Mouse (Mus musculus) liver, embryonic 16.5 days (tissue): ENCODE measurements around the gene Il11. TPM values are rescaled to one million over a fixed set of nuclear protein-coding genes. Genes with fewer than 3 reads are reported as not detected.
A peak's percentile ranks its signal among the peaks of the same experiment; 100 is the strongest.

Source experiments
- ATAC-seq: fragments of 200-750 bp; cut with Nextera tagmentation; 2 replicates; pipeline ENCODE4 v1.8.0; 2017; ENCODE audit warnings: low read depth, mild to moderate bottlenecking, moderate number of reproducible peaks, moderate library complexity
- H3K27ac ChIP-seq: fragments of 300-500 bp; sonication (generic); 2 replicates; pipeline ENCODE4 v1.5.1; 2014; ENCODE audit warnings: mild to moderate bottlenecking, low read length
- H3K27me3 ChIP-seq: fragments of 300-500 bp; sonication (generic); 2 replicates; pipeline ENCODE4 v1.6.1; 2014; ENCODE audit warnings: low read depth, low read length, mixed read lengths; ENCODE audit not compliant: control insufficient read depth, insufficient read depth
- H3K36me3 ChIP-seq: fragments of 300-500 bp; sonication (generic); 2 replicates; pipeline ENCODE4 v1.6.1; 2014; ENCODE audit warnings: mild to moderate bottlenecking; ENCODE audit not compliant: control insufficient read depth, insufficient read depth
- H3K4me1 ChIP-seq: fragments of 300-500 bp; sonication (generic); 2 replicates; pipeline ENCODE4 v1.6.1; 2014; ENCODE audit warnings: low read depth, low read length, mixed read lengths; ENCODE audit not compliant: control insufficient read depth
- H3K4me2 ChIP-seq: fragments of 300-500 bp; sonication (generic); 2 replicates; pipeline ENCODE4 v1.6.1; 2014; ENCODE audit warnings: low read depth, low read length, mixed read lengths
- H3K4me3 ChIP-seq: fragments of 300-500 bp; sonication (generic); 2 replicates; pipeline ENCODE4 v1.5.1; 2014; ENCODE audit warnings: low read depth, mild to moderate bottlenecking, low read length
- H3K9ac ChIP-seq: fragments of 300-500 bp; sonication (generic); 2 replicates; pipeline ENCODE4 v1.6.1; 2014; ENCODE audit warnings: low read depth, low read length
- H3K9me3 ChIP-seq: fragments of 300-500 bp; sonication (generic); replicated peaks from 2 replicates; pipeline ENCODE4 v1.6.1; 2016; ENCODE audit warnings: low read length; ENCODE audit not compliant: control insufficient read depth
- WGBS: fragments of 180-500 bp; shearing (Covaris S2); extraction: QIAGEN DNeasy Blood & Tissue Kit; methylation state at CpG from one replicate; pipeline ENCODE4 v1.1.7; 2014; ENCODE audit not compliant: insufficient replicate concordance; 5-methylcytosine and 5-hydroxymethylcytosine counted together
- polyA plus RNA-seq: library from polyadenylated mRNA; unstranded; fragments of >200 nt; fragmentation: Nextera tagmentation; extraction: Ambion mirVana; gene quantifications from 2 replicates; pipeline ENCODE4 v1.2.1, GENCODE M21; 2015

The Il11 gene
- polyA plus RNA-seq, 1 experiment from 2014 or later = not detected

DNA sequence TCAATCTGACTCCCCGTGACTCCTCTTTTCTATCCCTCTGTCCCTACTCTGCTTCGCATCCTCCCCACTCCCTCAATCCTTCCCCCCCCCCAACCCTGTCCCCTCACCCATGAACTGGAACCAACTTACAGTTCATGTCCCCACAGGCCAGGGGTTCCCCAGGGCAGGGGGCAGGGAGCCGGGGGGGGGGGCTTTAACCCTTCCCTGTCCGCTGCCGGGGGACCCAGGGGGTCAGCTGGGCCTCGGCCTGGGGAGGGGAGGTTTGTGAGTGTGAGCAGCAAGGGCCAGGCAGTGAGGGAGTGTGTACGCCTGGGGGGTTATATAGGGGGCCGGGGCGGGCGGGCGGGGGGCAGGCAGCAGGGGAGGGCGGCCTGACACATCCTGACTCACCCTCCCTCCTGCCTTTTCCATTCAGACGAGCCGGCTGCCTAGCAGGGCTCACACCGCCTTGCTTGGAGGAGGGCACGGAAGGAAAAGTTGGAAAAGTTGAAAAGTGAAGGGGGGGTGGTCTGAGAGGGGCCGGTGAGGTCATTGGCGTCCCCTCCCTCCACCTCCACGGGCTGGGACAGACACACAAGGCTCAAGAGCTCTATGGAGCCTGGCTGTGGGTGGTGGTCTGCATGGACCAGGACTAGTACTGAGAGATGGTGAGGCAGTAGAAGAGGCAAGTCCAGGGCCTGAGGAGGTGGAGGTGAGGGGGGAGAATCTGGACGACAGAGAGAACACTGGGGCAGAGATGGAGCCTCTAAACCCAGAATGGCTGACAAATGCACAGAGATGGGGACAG is 4.6 kb downstream of the Il11 start:
- WGBS = 11% methylated on average over 20 of the region's 20 CpGs
- H3K4me1 ChIP-seq = peaks cover 4% of the 10 kb centered on the region
- no peak overlapping the region for H3K4me3 ChIP-seq
- H3K27ac ChIP-seq = no peak overlapping the region
- no peaks in the 10 kb centered on the region for H3K36me3 ChIP-seq
- H3K9me3 ChIP-seq = no peaks in the 10 kb centered on the region
- no peak overlapping the region for H3K4me2 ChIP-seq
- no peak overlapping the region for H3K9ac ChIP-seq
- H3K27me3 ChIP-seq = peaks cover 75% of the 10 kb centered on the region
- no peak for ATAC-seq

- WGBS = 1% methylated on average over 41 of the region's 56 CpGs
- Histone ChIP-seq H3K27ac (no peak overlapping the region), H3K9me3 (no peaks in the 10 kb centered on the region), H3K9ac (no peak overlapping the region), H3K4me3 (peak overlapping the region; percentile 50), H3K27me3 (peaks cover 73% of the 10 kb centered on the region), H3K4me2 (peak overlapping the region; percentile 54), H3K36me3 (no peaks in the 10 kb centered on the region), H3K4me1 (peaks cover 4% of the 10 kb centered on the region)
- peak; percentile 66 for ATAC-seq
Observed at GRCm38 (mm10) chr7:4776861-4777830, 5.5 kb downstream of the Il11 start.

DNA sequence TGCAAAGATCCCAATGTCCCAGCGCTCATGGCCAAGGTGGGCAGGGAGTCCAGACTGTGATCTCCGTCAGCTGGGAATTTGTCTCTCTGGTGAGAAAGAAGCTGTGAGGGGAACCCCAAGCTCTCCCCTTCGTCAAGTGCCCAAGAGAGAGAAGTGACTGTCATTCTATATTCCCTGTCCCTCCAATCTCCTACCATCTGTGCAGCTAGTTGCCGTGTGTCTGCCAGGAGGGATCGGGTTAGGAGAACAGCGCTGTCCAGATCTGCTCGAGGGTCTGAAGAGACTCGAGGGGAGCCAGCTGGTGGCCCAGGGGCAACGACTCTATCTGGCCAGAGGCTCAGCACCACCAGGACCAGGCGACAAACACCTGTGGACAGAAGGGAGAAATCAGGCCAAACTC is 6.5 kb downstream of the Il11 start:
- no peak overlapping the region for H3K9ac ChIP-seq
- H3K9me3 ChIP-seq = no peaks in the 10 kb centered on the region
- H3K36me3 ChIP-seq = no peaks in the 10 kb centered on the region
- no peak overlapping the region for H3K27ac ChIP-seq
- no peak overlapping the region for H3K4me2 ChIP-seq
- peaks cover 65% of the 10 kb centered on the region for H3K27me3 ChIP-seq
- no peak for ATAC-seq
- peaks cover 4% of the 10 kb centered on the region for H3K4me1 ChIP-seq
- 32% methylated on average over 10 of the region's 10 CpGs for WGBS
- no peak overlapping the region for H3K4me3 ChIP-seq

DNA sequence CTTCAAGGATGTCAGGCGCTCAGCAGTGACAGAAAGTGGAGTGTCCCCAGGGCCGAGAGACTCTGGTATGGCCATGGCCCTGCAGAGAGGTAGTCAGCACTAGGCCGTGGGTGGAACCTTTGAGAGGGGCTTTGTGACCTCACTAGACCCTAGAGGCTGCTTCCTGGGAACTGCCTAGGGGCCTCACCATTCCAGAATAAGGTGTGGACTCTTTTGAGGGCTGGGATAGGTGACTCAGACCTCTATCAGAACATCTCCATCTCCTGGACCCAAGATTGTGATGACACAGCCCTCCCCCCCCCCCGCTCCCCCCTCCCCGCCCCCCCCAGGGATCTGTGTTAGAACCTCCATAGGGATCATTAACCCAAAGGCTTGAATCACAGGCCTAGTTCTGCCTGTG is 11.5 kb downstream of the Il11 start, which contains the start of gene Fam71e2:
Fam71e2 (minus strand) TSS at position 101 of the 400 bp plus-strand sequence.
- 58% methylated on average over 3 of the region's 5 CpGs for WGBS
- no peak within 1 kb of the TSS for H3K9ac ChIP-seq
- no peaks in the 10 kb centered on the region for H3K9me3 ChIP-seq
- H3K36me3 ChIP-seq = no peaks in the 10 kb centered on the region
- no peak for ATAC-seq
- no peak within 1 kb of the TSS for H3K4me2 ChIP-seq
- H3K4me3 ChIP-seq = no peak within 1 kb of the TSS
- H3K27ac ChIP-seq = no peak within 1 kb of the TSS
- H3K27me3 ChIP-seq = peaks cover 27% of the 10 kb centered on the region
- H3K4me1 ChIP-seq = no peaks in the 10 kb centered on the region

DNA sequence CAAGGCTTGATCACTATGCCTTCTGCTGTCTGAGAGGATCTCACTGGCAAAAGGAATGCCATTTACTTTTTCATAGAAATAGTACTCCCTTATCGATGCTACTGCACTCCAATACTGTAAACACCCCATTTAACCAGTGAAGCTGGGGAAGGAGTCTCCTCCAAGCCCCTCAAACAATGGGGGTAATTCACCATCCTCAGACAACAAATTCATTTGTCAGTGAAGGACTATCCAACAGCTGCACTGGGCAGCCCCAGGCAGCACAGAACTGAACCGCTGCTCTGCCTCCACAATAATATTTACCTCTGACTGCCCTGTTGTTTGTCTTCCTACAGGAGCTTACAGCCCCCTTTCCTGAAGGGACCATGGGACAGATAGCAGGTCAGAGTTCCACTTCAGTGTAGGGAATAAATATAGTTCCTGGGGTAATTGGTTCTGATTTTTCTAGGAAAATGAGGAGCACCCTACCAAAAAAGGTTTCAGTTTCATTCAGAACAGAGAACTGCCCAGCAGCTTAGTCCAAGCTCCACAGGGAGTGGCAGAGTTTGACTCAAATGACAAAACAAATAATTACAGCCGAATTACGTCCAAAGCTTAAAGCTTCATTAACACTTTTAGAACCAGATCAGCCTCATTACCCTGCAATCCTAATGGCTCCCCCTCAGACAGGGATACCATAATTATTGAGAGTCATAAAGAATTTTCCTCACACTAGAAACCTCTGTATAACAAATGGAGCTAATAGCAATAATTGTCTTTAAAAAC is 17.5 kb downstream of the Il11 start:
- Histone ChIP-seq H3K9ac (no peak overlapping the region), H3K4me3 (no peak overlapping the region), H3K27ac (no peak overlapping the region), H3K36me3 (no peaks in the 10 kb centered on the region), H3K27me3 (peaks cover 6% of the 10 kb centered on the region), H3K4me2 (no peak overlapping the region), H3K9me3 (no peaks in the 10 kb centered on the region), H3K4me1 (no peaks in the 10 kb centered on the region)
- ATAC-seq = peak; percentile 43
- 29% methylated on average over 4 of the region's 4 CpGs for WGBS

GRCm38 (mm10) chr7:4759670-4760069 is 23.0 kb downstream of the Il11 start:
- no peaks in the 10 kb centered on the region for H3K27me3 ChIP-seq
- H3K36me3 ChIP-seq = no peaks in the 10 kb centered on the region
- H3K4me2 ChIP-seq = no peak overlapping the region
- no peak overlapping the region for H3K4me3 ChIP-seq
- no peaks in the 10 kb centered on the region for H3K9me3 ChIP-seq
- WGBS = 22% methylated on average over 1 of the region's 1 CpGs
- no peaks in the 10 kb centered on the region for H3K4me1 ChIP-seq
- no peak for ATAC-seq
- H3K9ac ChIP-seq = no peak overlapping the region
- no peak overlapping the region for H3K27ac ChIP-seq

GRCm38 (mm10) chr7:4752821-4753570 is 29.7 kb downstream of the Il11 start, which contains the start of gene Cox6b2:
Cox6b2 (minus strand) TSS chr7:4753094.
- 6% methylated on average over 24 of the region's 24 CpGs for WGBS
- H3K36me3 ChIP-seq = no peaks in the 10 kb centered on the region
- peak within 1 kb of the TSS; percentile 89 for H3K27ac ChIP-seq
- H3K4me1 ChIP-seq = peaks cover 45% of the 10 kb centered on the region
- H3K4me3 ChIP-seq = peak within 1 kb of the TSS; percentile 73
- no peaks in the 10 kb centered on the region for H3K9me3 ChIP-seq
- H3K4me2 ChIP-seq = peak within 1 kb of the TSS; percentile 85
- peak; percentile 85 for ATAC-seq
- H3K9ac ChIP-seq = peak within 1 kb of the TSS; percentile 71
- H3K27me3 ChIP-seq = no peaks in the 10 kb centered on the region
